Mouse (Mus musculus) liver, embryonic 12.5 days (tissue): Measurements from ENCODE around the gene Slc26a10. TPM values are rescaled to one million over a fixed set of nuclear protein-coding genes. Genes with fewer than 3 reads are reported as not detected.
"Not testable (repeated sequence)": the region's sequence is repeated elsewhere in the genome, so short reads cannot be mapped to it uniquely, and the experiment has no call there.

Experiments
- ATAC-seq: fragments of 200-750 bp; cut with Nextera tagmentation; 2 replicates; pipeline ENCODE4 v1.8.0; 2017; ENCODE audit warnings: moderate number of reproducible peaks, mild to moderate bottlenecking, moderate library complexity
- H3K27ac ChIP-seq: fragments of 300-500 bp; sonication (generic); 2 replicates; pipeline ENCODE4 v1.5.1; 2016; ENCODE audit warnings: mild to moderate bottlenecking
- H3K27me3 ChIP-seq: fragments of 300-500 bp; sonication (generic); replicated peaks from 2 replicates; pipeline ENCODE4 v1.6.1; 2016; ENCODE audit warnings: mild to moderate bottlenecking, moderate library complexity
- H3K36me3 ChIP-seq: fragments of 300-500 bp; sonication (generic); 2 replicates; pipeline ENCODE4 v1.6.1; 2016; ENCODE audit warnings: mild to moderate bottlenecking, moderate library complexity
- H3K4me1 ChIP-seq: fragments of 300-500 bp; sonication (generic); 2 replicates; pipeline ENCODE4 v1.6.1; 2016
- H3K4me2 ChIP-seq: fragments of 300-500 bp; sonication (generic); 2 replicates; pipeline ENCODE4 v1.6.1; 2016; ENCODE audit warnings: mild to moderate bottlenecking, moderate library complexity
- H3K4me3 ChIP-seq: fragments of 300-500 bp; sonication (generic); 2 replicates; pipeline ENCODE4 v1.5.1; 2016; ENCODE audit warnings: mild to moderate bottlenecking, moderate library complexity
- H3K9ac ChIP-seq: fragments of 300-500 bp; sonication (generic); 2 replicates; pipeline ENCODE4 v1.6.1; 2016; ENCODE audit warnings: mild to moderate bottlenecking, moderate library complexity
- H3K9me3 ChIP-seq: fragments of 300-500 bp; sonication (generic); replicated peaks from 2 replicates; pipeline ENCODE4 v1.6.1; 2016; ENCODE audit warnings: mild to moderate bottlenecking, moderate library complexity
- WGBS: fragments of 180-500 bp; shearing (Covaris S2); methylation state at CpG from one replicate; pipeline ENCODE4 v1.1.7; 2016; ENCODE audit not compliant: insufficient replicate concordance; 5-methylcytosine and 5-hydroxymethylcytosine counted together
- polyA plus RNA-seq: library from polyadenylated mRNA; unstranded; fragments of >200 nt; fragmentation: Nextera tagmentation; extraction: Ambion mirVana; gene quantifications from 2 replicates; pipeline ENCODE4 v1.2.1, GENCODE M21; 2016

Gene Slc26a10
- polyA plus RNA-seq, 1 experiment from 2014 or later, result 3.0 TPM

GRCm38 (mm10) chr10:127154241-127154640 lies 26.2 kb downstream of the Slc26a10 start:
- Histone ChIP-seq H3K36me3 (no peaks in the 10 kb centered on the region), H3K27me3 (no peaks in the 10 kb centered on the region), H3K9me3 (no peaks in the 10 kb centered on the region; the same call in 1 of the 2 replicates), H3K4me2 (no peak overlapping the region), H3K9ac (no peak overlapping the region), H3K4me3 (no peak overlapping the region), H3K4me1 (peaks cover 16% of the 10 kb centered on the region), H3K27ac (no peak overlapping the region)
- ATAC-seq, result no peak
- 81% methylated on average over 2 of the region's 2 CpGs for WGBS

DNA sequence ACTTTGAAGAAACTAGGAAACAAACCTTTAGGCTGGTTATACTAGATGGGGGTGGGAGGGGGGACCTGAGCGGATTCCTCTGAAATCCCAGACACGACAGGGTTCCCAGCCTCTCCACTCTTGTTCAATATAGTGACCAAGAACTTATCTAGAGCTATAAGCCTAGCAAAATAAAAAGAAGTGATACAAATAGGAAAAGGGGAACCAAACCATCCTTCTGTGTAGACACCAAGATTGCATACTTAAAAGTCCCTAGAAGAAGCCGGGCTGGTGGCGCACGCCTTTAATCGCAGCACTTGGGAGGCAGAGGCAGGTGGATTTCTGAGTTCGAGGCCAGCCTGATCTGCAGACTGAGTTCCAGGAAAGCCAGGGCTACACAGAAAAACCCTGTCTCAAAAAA lies 27.1 kb downstream of the Slc26a10 start:
- no peaks in the 10 kb centered on the region for H3K36me3 ChIP-seq
- no peaks in the 10 kb centered on the region for H3K27me3 ChIP-seq
- H3K9ac ChIP-seq, result no peak overlapping the region
- peaks cover 10% of the 10 kb centered on the region for H3K4me1 ChIP-seq
- no peak overlapping the region for H3K27ac ChIP-seq
- H3K4me2 ChIP-seq, result no peak overlapping the region
- H3K4me3 ChIP-seq, result no peak overlapping the region
- no peak for ATAC-seq
- WGBS, result 86% methylated on average over 7 of the region's 7 CpGs
- H3K9me3 ChIP-seq, result no peaks in the 10 kb centered on the region; the same call in 1 of the 2 replicates

DNA sequence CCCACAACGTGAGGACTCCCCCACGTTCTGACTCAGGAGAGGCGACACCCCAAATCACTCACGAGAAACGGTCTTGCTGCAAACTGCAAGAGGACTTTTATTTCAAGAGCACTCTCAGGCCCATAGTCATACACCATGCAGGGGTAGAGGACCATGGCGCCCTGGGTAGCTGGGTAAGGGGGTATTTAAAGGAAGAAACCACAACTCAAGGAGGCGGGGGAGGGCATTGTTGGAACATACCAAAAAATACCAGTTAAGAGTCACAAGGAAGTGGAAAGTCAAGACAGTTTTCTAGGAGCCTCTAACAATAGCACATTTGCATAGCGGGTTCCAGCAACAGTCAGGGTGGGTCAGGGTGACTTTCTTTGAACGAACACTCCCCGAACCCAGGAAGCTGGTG lies 27.9 kb downstream of the Slc26a10 start:
- not testable (repeated sequence) for H3K4me2 ChIP-seq, H3K27me3 ChIP-seq, ATAC-seq, H3K9me3 ChIP-seq, H3K4me3 ChIP-seq, H3K36me3 ChIP-seq, H3K9ac ChIP-seq, H3K27ac ChIP-seq
- H3K4me1 ChIP-seq, result peaks cover 10% of the 10 kb centered on the region
- WGBS, result 79% methylated on average over 10 of the region's 10 CpGs

GRCm38 (mm10) chr10:127151233-127151632 lies 29.2 kb downstream of the Slc26a10 start:
- H3K27me3 ChIP-seq, ATAC-seq, H3K9me3 ChIP-seq, H3K4me3 ChIP-seq, H3K36me3 ChIP-seq, H3K9ac ChIP-seq, H3K4me2 ChIP-seq, H3K27ac ChIP-seq: not testable (repeated sequence)
- 76% methylated on average over 3 of the region's 3 CpGs for WGBS
- peaks cover 10% of the 10 kb centered on the region for H3K4me1 ChIP-seq

- no peak for ATAC-seq
Measured at GRCm38 (mm10) chr10:127150471-127150872, 30.0 kb downstream of the Slc26a10 start.

GRCm38 (mm10) chr10:127147135-127147534 lies 33.3 kb downstream of the Slc26a10 start:
- H3K4me3 ChIP-seq, result no peak overlapping the region
- peaks cover 10% of the 10 kb centered on the region for H3K4me1 ChIP-seq
- no peak for ATAC-seq
- no peak overlapping the region for H3K4me2 ChIP-seq
- no peaks in the 10 kb centered on the region for H3K36me3 ChIP-seq
- H3K9me3 ChIP-seq, result 0 out of 2 replicates have a peak, but pooled peaks cover 5% of the 10 kb centered on the region
- H3K27ac ChIP-seq, result no peak overlapping the region
- 68% methylated on average over 6 of the region's 6 CpGs for WGBS
- H3K27me3 ChIP-seq, result 0 out of 2 replicates have a peak, but pooled peaks cover 7% of the 10 kb centered on the region
- no peak overlapping the region for H3K9ac ChIP-seq

More at GRCm38 (mm10) chr10:127150471-127150872, 30.0 kb downstream of the Slc26a10 start:
- WGBS, result 55% methylated on average over 4 of the region's 4 CpGs
- no peaks in the 10 kb centered on the region; the same call in 1 of the 2 replicates for H3K9me3 ChIP-seq
- no peaks in the 10 kb centered on the region for H3K27me3 ChIP-seq
- H3K27ac ChIP-seq, result no peak overlapping the region
- no peak overlapping the region for H3K4me2 ChIP-seq
- H3K4me1 ChIP-seq, result peaks cover 10% of the 10 kb centered on the region
- no peak overlapping the region for H3K4me3 ChIP-seq
- no peak overlapping the region for H3K9ac ChIP-seq
- no peaks in the 10 kb centered on the region for H3K36me3 ChIP-seq

GRCm38 (mm10) chr10:127145303-127145702 lies 35.1 kb downstream of the Slc26a10 start:
- ATAC-seq, result no peak
- Histone ChIP-seq H3K9ac (no peak overlapping the region), H3K9me3 (0 out of 2 replicates have a peak, but pooled peaks cover 5% of the 10 kb centered on the region), H3K27me3 (0 out of 2 replicates have a peak, but pooled peaks cover 7% of the 10 kb centered on the region), H3K4me1 (no peaks in the 10 kb centered on the region; the same call in 1 of the 2 replicates), H3K4me3 (no peak overlapping the region), H3K36me3 (no peaks in the 10 kb centered on the region), H3K4me2 (no peak overlapping the region), H3K27ac (no peak overlapping the region)
- 69% methylated on average over 5 of the region's 5 CpGs for WGBS

GRCm38 (mm10) chr10:127144536-127144935 lies 35.9 kb downstream of the Slc26a10 start:
- WGBS, result 67% methylated on average over 7 of the region's 7 CpGs
- H3K4me1 ChIP-seq, result no peaks in the 10 kb centered on the region; the same call in 1 of the 2 replicates

DNA sequence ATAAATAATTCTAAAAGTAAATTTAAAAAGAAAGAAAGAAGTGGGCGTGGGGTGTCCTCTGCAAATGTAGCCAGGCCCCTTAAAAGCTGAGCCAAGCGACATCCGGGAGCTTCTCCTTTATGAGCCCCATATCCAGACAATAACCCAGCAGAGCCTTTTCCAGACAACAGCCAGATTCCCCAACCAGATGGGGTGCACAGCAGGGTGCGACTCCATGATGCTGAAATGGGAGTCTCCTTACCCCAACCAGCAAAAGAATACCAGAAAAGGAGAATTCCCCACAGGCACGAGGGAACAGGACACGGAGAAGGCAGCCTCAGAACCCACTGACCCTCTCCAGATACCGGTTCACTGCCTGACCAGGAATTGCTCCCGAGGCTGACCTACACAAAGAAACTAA lies 37.2 kb downstream of the Slc26a10 start:
- WGBS, result 75% methylated on average over 8 of the region's 8 CpGs
- Histone ChIP-seq H3K36me3 (no peaks in the 10 kb centered on the region), H3K27me3 (0 out of 2 replicates have a peak, but pooled peaks cover 7% of the 10 kb centered on the region), H3K4me3 (no peak overlapping the region), H3K27ac (no peak overlapping the region), H3K9me3 (0 out of 2 replicates have a peak, but pooled peaks cover 8% of the 10 kb centered on the region), H3K4me2 (no peak overlapping the region), H3K4me1 (peaks cover 11% of the 10 kb centered on the region; the same call in 1 of the 2 replicates), H3K9ac (no peak overlapping the region)
- ATAC-seq, result no peak

More at GRCm38 (mm10) chr10:127144536-127144935, 35.9 kb downstream of the Slc26a10 start:
- no peak overlapping the region for H3K4me2 ChIP-seq
- no peak for ATAC-seq
- H3K27me3 ChIP-seq, result 0 out of 2 replicates have a peak, but pooled peaks cover 7% of the 10 kb centered on the region
- H3K9me3 ChIP-seq, result 0 out of 2 replicates have a peak, but pooled peaks cover 5% of the 10 kb centered on the region
- no peak overlapping the region for H3K4me3 ChIP-seq
- H3K36me3 ChIP-seq, result no peaks in the 10 kb centered on the region
- no peak overlapping the region for H3K9ac ChIP-seq
- H3K27ac ChIP-seq, result no peak overlapping the region

GRCm38 (mm10) chr10:127141500-127141899 lies 38.9 kb downstream of the Slc26a10 start:
- no peak for ATAC-seq
- Histone ChIP-seq H3K36me3 (no peaks in the 10 kb centered on the region), H3K4me1 (peaks cover 26% of the 10 kb centered on the region), H3K4me2 (no peak overlapping the region), H3K4me3 (no peak overlapping the region), H3K27ac (no peak overlapping the region), H3K27me3 (0 out of 2 replicates have a peak, but pooled peaks cover 7% of the 10 kb centered on the region), H3K9me3 (0 out of 2 replicates have a peak, but pooled peaks cover 8% of the 10 kb centered on the region), H3K9ac (no peak overlapping the region)
- WGBS, result 51% methylated on average over 8 of the region's 8 CpGs

- Histone ChIP-seq H3K9me3 (0 out of 2 replicates have a peak, but pooled peaks cover 8% of the 10 kb centered on the region), H3K4me3 (no peak overlapping the region), H3K27ac (no peak overlapping the region), H3K36me3 (no peaks in the 10 kb centered on the region), H3K4me2 (no peak overlapping the region), H3K27me3 (0 out of 2 replicates have a peak, but pooled peaks cover 7% of the 10 kb centered on the region), H3K4me1 (peaks cover 32% of the 10 kb centered on the region), H3K9ac (no peak overlapping the region)
- ATAC-seq, result no peak
- WGBS, result 70% methylated on average over 11 of the region's 11 CpGs
Measured at GRCm38 (mm10) chr10:127140971-127141370, 39.5 kb downstream of the Slc26a10 start.

GRCm38 (mm10) chr10:127138328-127139141 lies 41.9 kb downstream of the Slc26a10 start:
- Histone ChIP-seq H3K36me3 (no peaks in the 10 kb centered on the region), H3K4me3 (no peak overlapping the region), H3K9ac (no peak overlapping the region), H3K4me2 (no peak overlapping the region), H3K27ac (peak overlapping the region; percentile 31; the same call in 1 of the 2 replicates), H3K4me1 (peaks cover 48% of the 10 kb centered on the region), H3K27me3 (no peaks in the 10 kb centered on the region), H3K9me3 (0 out of 2 replicates have a peak, but pooled peaks cover 8% of the 10 kb centered on the region)
- WGBS, result 72% methylated on average over 18 of the region's 18 CpGs
- no peak for ATAC-seq
